Mouse (Mus musculus): ENCODE data around the gene Nr2f2.

Nr2f2 gene

GRCm38 (mm10) chr7:70365401-70365811 lies 1.1 kb downstream of the Nr2f2 start:
- no peak for DNase-seq (ENCODE audit: low spot score)

GRCm38 (mm10) chr7:70364798-70365197 lies 1.7 kb downstream of the Nr2f2 start:
- no peak for DNase-seq (ENCODE audit: low spot score)

- no peak for DNase-seq (ENCODE audit: low spot score)
Observed at GRCm38 (mm10) chr7:70363351-70363750, 3.2 kb downstream of the Nr2f2 start.

- DNase-seq (ENCODE audit: low spot score) = no peak
Observed at GRCm38 (mm10) chr7:70362526-70363170, 3.9 kb downstream of the Nr2f2 start.

GRCm38 (mm10) chr7:70361383-70362364 lies 4.9 kb downstream of the Nr2f2 start:
- peak; percentile 2 for DNase-seq (ENCODE audit: low spot score)

- DNase-seq (ENCODE audit: low spot score) = no peak
Observed at GRCm38 (mm10) chr7:70360611-70361382, 5.7 kb downstream of the Nr2f2 start.

GRCm38 (mm10) chr7:70359791-70360581 lies 6.5 kb downstream of the Nr2f2 start:
- DNase-seq (ENCODE audit: low spot score) = no peak

- DNase-seq (ENCODE audit: low spot score) = no peak
Observed at GRCm38 (mm10) chr7:70358848-70359591, 7.5 kb downstream of the Nr2f2 start.

GRCm38 (mm10) chr7:70358020-70358847 lies 8.3 kb downstream of the Nr2f2 start:
- no peak for DNase-seq (ENCODE audit: low spot score)

GRCm38 (mm10) chr7:70357516-70358019 lies 9.0 kb downstream of the Nr2f2 start:
- DNase-seq (ENCODE audit: low spot score) = no peak

- no peak for DNase-seq (ENCODE audit: low spot score)
Observed at GRCm38 (mm10) chr7:70356691-70357515, 9.6 kb downstream of the Nr2f2 start.

- DNase-seq (ENCODE audit: low spot score) = no peak
Observed at GRCm38 (mm10) chr7:70355691-70356568, 10.6 kb downstream of the Nr2f2 start.

GRCm38 (mm10) chr7:70355357-70355620 lies 11.2 kb downstream of the Nr2f2 start:
- DNase-seq (ENCODE audit: low spot score) = no peak

GRCm38 (mm10) chr7:70354606-70355356 lies 11.8 kb downstream of the Nr2f2 start:
- no peak for DNase-seq (ENCODE audit: low spot score)

- DNase-seq (ENCODE audit: low spot score) = no peak
Observed at GRCm38 (mm10) chr7:70353151-70353550, 13.4 kb downstream of the Nr2f2 start.

GRCm38 (mm10) chr7:70352617-70353016 lies 13.9 kb downstream of the Nr2f2 start:
- DNase-seq (ENCODE audit: low spot score) = no peak

- DNase-seq (ENCODE audit: low spot score) = no peak
Observed at GRCm38 (mm10) chr7:70351981-70352560, 14.5 kb downstream of the Nr2f2 start.
